In genomic region chr6:81987010-81987409, GRCm38 (mm10) we compare ENCODE assay signal across 8 mouse cellular contexts. TPM values are rescaled to one million over a fixed set of nuclear protein-coding genes. Genes with fewer than 3 reads are reported as not detected.
DNase-seq lines count a peak whose midpoint lies in the region; ATAC-seq and TF ChIP-seq lines count a peak whose summit lies in the region.

No protein-coding gene starts in this region.

- no peaks in the 10 kb centered on the region for H3K36me3 ChIP-seq in C2C12 (ENCODE audit: control insufficient read depth, insufficient read depth)
- no peaks in the 10 kb centered on the region for H3K36me3 ChIP-seq in forebrain, embryonic 10.5 days (replicated peaks)
- H3K36me3 ChIP-seq in heart, postnatal 0 days (replicated peaks; ENCODE audit: control insufficient read depth, insufficient read depth, low read length), result no peaks in the 10 kb centered on the region
- H3K36me3 ChIP-seq in liver, embryonic 14.5 days (replicated peaks; ENCODE audit: control insufficient read depth, insufficient read depth, low read depth), result no peaks in the 10 kb centered on the region
- H3K36me3 ChIP-seq in neural tube, embryonic 13.5 days, result no peaks in the 10 kb centered on the region
- H3K36me3 ChIP-seq in stomach, embryonic 16.5 days (ENCODE audit: control insufficient read depth, insufficient read depth, low read length), result no peaks in the 10 kb centered on the region

- peak overlapping the region; percentile 79 for H3K27ac ChIP-seq in forebrain, embryonic 10.5 days
- H3K27ac ChIP-seq in heart, postnatal 0 days (ENCODE audit: low read depth), result no peak overlapping the region
- H3K27ac ChIP-seq in liver, embryonic 14.5 days, result no peak overlapping the region
- no peak overlapping the region for H3K27ac ChIP-seq in neural tube, embryonic 13.5 days (replicated peaks)
- H3K27ac ChIP-seq in stomach, embryonic 16.5 days (ENCODE audit: low read length), result no peak overlapping the region

- peaks cover 10% of the 10 kb centered on the region for H3K27me3 ChIP-seq in C2C12 (ENCODE audit: control insufficient read depth, insufficient read depth, insufficient read length)
- H3K27me3 ChIP-seq in forebrain, embryonic 10.5 days (ENCODE audit: poor library complexity, severe bottlenecking), result peaks cover 31% of the 10 kb centered on the region
- H3K27me3 ChIP-seq in heart, postnatal 0 days (ENCODE audit: control insufficient read depth, insufficient read depth, low read length), result 0 out of 2 replicates have a peak, but pooled peaks cover 4% of the 10 kb centered on the region
- H3K27me3 ChIP-seq in liver, embryonic 14.5 days (ENCODE audit: control insufficient read depth, insufficient read depth, low read length), result no peaks in the 10 kb centered on the region
- H3K27me3 ChIP-seq in neural tube, embryonic 13.5 days, result no peaks in the 10 kb centered on the region
- no peaks in the 10 kb centered on the region for H3K27me3 ChIP-seq in stomach, embryonic 16.5 days (ENCODE audit: control insufficient read depth, insufficient read depth, low read length)

- WGBS in forebrain, embryonic 10.5 days, result 1% methylated on average over 9 of the region's 9 CpGs
- WGBS in heart, postnatal 0 days, result under 1% methylated on average over 9 of the region's 9 CpGs
- 1% methylated on average over 9 of the region's 9 CpGs for WGBS in liver, embryonic 14.5 days (ENCODE audit: insufficient replicate concordance)
- 2% methylated on average over 9 of the region's 9 CpGs for WGBS in neural tube, embryonic 13.5 days
- WGBS in stomach, embryonic 16.5 days, result 2% methylated on average over 9 of the region's 9 CpGs

- H3K9ac ChIP-seq in heart, postnatal 0 days (replicated peaks; ENCODE audit: low read depth, low read length), result no peak overlapping the region
- H3K9ac ChIP-seq in liver, embryonic 14.5 days (replicated peaks), result no peak overlapping the region
- H3K9ac ChIP-seq in neural tube, embryonic 13.5 days, result no peak overlapping the region
- H3K9ac ChIP-seq in stomach, embryonic 16.5 days (ENCODE audit: low read length), result 0 out of 2 replicates have a peak overlapping the region, but pooled peaks have one; percentile 6

- no peak overlapping the region for H3ac ChIP-seq in C2C12 (ENCODE audit: control insufficient read depth, insufficient read length, low read depth)

- H3K4me2 ChIP-seq in heart, postnatal 0 days (ENCODE audit: low read depth, low read length), result no peak overlapping the region
- H3K4me2 ChIP-seq in liver, embryonic 14.5 days (ENCODE audit: low read depth), result no peak overlapping the region
- H3K4me2 ChIP-seq in neural tube, embryonic 13.5 days, result no peak overlapping the region
- H3K4me2 ChIP-seq in stomach, embryonic 16.5 days (ENCODE audit: low read depth, low read length), result no peak overlapping the region

- peaks cover 35% of the 10 kb centered on the region for H3K4me1 ChIP-seq in forebrain, embryonic 10.5 days
- no peaks in the 10 kb centered on the region for H3K4me1 ChIP-seq in heart, postnatal 0 days (ENCODE audit: control insufficient read depth, insufficient read depth)
- peaks cover 0 to 2% of the 10 kb centered on the region in 2 experiments; a peak in 1 of 4 replicates for H3K4me1 ChIP-seq in liver, embryonic 14.5 days (replicated peaks; ENCODE audit: control insufficient read depth in 2 of 2, insufficient read depth in 2 of 2, low read length in 1 of 2)
- H3K4me1 ChIP-seq in neural tube, embryonic 13.5 days (replicated peaks), result 0 out of 2 replicates have a peak, but pooled peaks cover 3% of the 10 kb centered on the region
- H3K4me1 ChIP-seq in stomach, embryonic 16.5 days (ENCODE audit: control insufficient read depth, insufficient read depth, low read length), result 0 out of 2 replicates have a peak, but pooled peaks cover 3% of the 10 kb centered on the region

- TF ChIP-seq EP300 in heart, postnatal 0 days (IDR thresholded peaks at IDR 0.05; ENCODE audit: low read depth), result no peak
- no peak for TF ChIP-seq EP300 in liver, embryonic 14.5 days (IDR thresholded peaks at IDR 0.05; ENCODE audit: low read depth)

- H3K4me3 ChIP-seq in C2C12 (ENCODE audit: insufficient read depth, poor library complexity, severe bottlenecking), result no peak overlapping the region
- H3K4me3 ChIP-seq in forebrain, embryonic 10.5 days, result no peak overlapping the region
- no peak overlapping the region for H3K4me3 ChIP-seq in heart, postnatal 0 days (ENCODE audit: low read depth, low read length)
- H3K4me3 ChIP-seq in liver, embryonic 14.5 days (ENCODE audit: insufficient read depth in 1 of 2, low read depth in 2 of 2, low read length in 2 of 2), result no peak overlapping the region
- H3K4me3 ChIP-seq in neural tube, embryonic 13.5 days, result no peak overlapping the region
- no peak overlapping the region for H3K4me3 ChIP-seq in stomach, embryonic 16.5 days (replicated peaks; ENCODE audit: low read length)

- peak; percentile 80 for TF ChIP-seq CTCF in C2C12 (IDR thresholded peaks at IDR 0.05; ENCODE audit: control insufficient read depth, insufficient read depth, insufficient read length)
- peak; percentile 93 for TF ChIP-seq CTCF in heart, postnatal 0 days (IDR thresholded peaks at IDR 0.05; ENCODE audit: low read depth)
- TF ChIP-seq CTCF in liver, embryonic 14.5 days (IDR thresholded peaks at IDR 0.05; ENCODE audit: low read depth), result peak; percentile 85

- peak; percentile 81 for DNase-seq in brain, adult 2 months (ENCODE audit: low read depth, low spot score)
- peak; percentile 81 for DNase-seq in forebrain, embryonic 10.5 days (ENCODE audit: extremely low spot score, low spot score)
- DNase-seq in heart, postnatal 0 days (ENCODE audit: low spot score), result peak; percentile 78
- peak; percentile 92 for DNase-seq in kidney, postnatal 14 days
- peak in 1 of 3 experiments; percentile 36 for DNase-seq in liver, embryonic 14.5 days (ENCODE audit: low read depth in 3 of 3, low spot score in 3 of 3)

- H3K9me3 ChIP-seq in forebrain, embryonic 10.5 days, result no peaks in the 10 kb centered on the region
- no peaks in the 10 kb centered on the region for H3K9me3 ChIP-seq in heart, postnatal 0 days (replicated peaks; ENCODE audit: control insufficient read depth, low read length)
- H3K9me3 ChIP-seq in liver, embryonic 14.5 days (ENCODE audit: control insufficient read depth, low read length), result no peaks in the 10 kb centered on the region
- H3K9me3 ChIP-seq in neural tube, embryonic 13.5 days, result peaks cover 3% of the 10 kb centered on the region; the same call in 1 of the 2 replicates
- no peaks in the 10 kb centered on the region for H3K9me3 ChIP-seq in stomach, embryonic 16.5 days (replicated peaks; ENCODE audit: control insufficient read depth, low read length)

- H3K79me2 ChIP-seq in C2C12 (ENCODE audit: control insufficient read depth, insufficient read depth), result no peaks in the 10 kb centered on the region

- H3K79me3 ChIP-seq in C2C12 (ENCODE audit: low read depth), result no peaks in the 10 kb centered on the region

- peak; percentile 54; the same call in 1 of the 2 replicates for ATAC-seq in heart, postnatal 0 days (ENCODE audit: insufficient read depth, low read depth)
- ATAC-seq in liver, embryonic 14.5 days (ENCODE audit: insufficient read depth), result no peak
- peak; percentile 64; the same call in 1 of the 2 replicates for ATAC-seq in neural tube, embryonic 13.5 days (ENCODE audit: low read depth)
- ATAC-seq in stomach, embryonic 16.5 days (ENCODE audit: insufficient read depth, low FRiP score), result peak; percentile 57; the same call in 1 of the 2 replicates

TF ChIP-seq in C2C12, 6 proteins besides CTCF, POLR2A, EP300 and RAD21:
- no peak for TF ChIP-seq CEBPB (IDR thresholded peaks at IDR 0.05; ENCODE audit: low read depth)

RNA-seq across cellular contexts. Expression of gene Mrpl19, which starts 21.3 kb away (rescaled TPM):
- polyA plus RNA-seq in C2C12 (2012; fragmentation: generic; extraction: Trizol), result 20.1 TPM
- 65.8 and 68.6 TPM in 2 replicates for polyA plus RNA-seq in forebrain, embryonic 10.5 days (2016; fragmentation: Nextera tagmentation; extraction: Ambion mirVana)
- total RNA-seq in heart, postnatal 0 days (2014; rRNA removed; ENCODE audit: low replicate concordance), result 6.4 and 21.4 TPM in 2 replicates
- 44.2 and 47.3 TPM in 2 replicates for polyA plus RNA-seq in heart, postnatal 0 days (2015; fragmentation: Nextera tagmentation; extraction: Ambion mirVana)
- 3.2 and 5.6 TPM in 2 replicates for polyA plus RNA-seq in liver, embryonic 14.5 days (2012; rRNA removed)
- polyA plus RNA-seq in liver, embryonic 14.5 days (2014; fragmentation: Nextera tagmentation; extraction: Ambion mirVana), result 18.8 and 19.4 TPM in 2 replicates
- 41.9 and 45.8 TPM in 2 replicates for polyA plus RNA-seq in neural tube, embryonic 13.5 days (2015; fragmentation: Nextera tagmentation; extraction: Ambion mirVana)
- polyA plus RNA-seq in stomach, embryonic 16.5 days (2015; fragmentation: Nextera tagmentation; extraction: Ambion mirVana), result 49.9 and 50.9 TPM in 2 replicates

RNA-seq across cellular contexts. Expression of gene Eva1a, which starts 53.8 kb away (rescaled TPM):
- polyA plus RNA-seq in C2C12 (2012; fragmentation: generic; extraction: Trizol), result 0.64 TPM
- polyA plus RNA-seq in forebrain, embryonic 10.5 days (2016; fragmentation: Nextera tagmentation; extraction: Ambion mirVana), result 3.2 and 3.9 TPM in 2 replicates
- 5.2 and 6.6 TPM in 2 replicates for total RNA-seq in heart, postnatal 0 days (2014; rRNA removed; ENCODE audit: low replicate concordance)
- polyA plus RNA-seq in heart, postnatal 0 days (2015; fragmentation: Nextera tagmentation; extraction: Ambion mirVana), result 3.8 and 4.2 TPM in 2 replicates
- polyA plus RNA-seq in liver, embryonic 14.5 days (2012; rRNA removed), result 3.1 and 3.2 TPM in 2 replicates
- polyA plus RNA-seq in liver, embryonic 14.5 days (2014; fragmentation: Nextera tagmentation; extraction: Ambion mirVana), result 6.4 and 8.1 TPM in 2 replicates
- polyA plus RNA-seq in neural tube, embryonic 13.5 days (2015; fragmentation: Nextera tagmentation; extraction: Ambion mirVana), result 1.2 and 2.0 TPM in 2 replicates
- polyA plus RNA-seq in stomach, embryonic 16.5 days (2015; fragmentation: Nextera tagmentation; extraction: Ambion mirVana), result 16.1 and 17.6 TPM in 2 replicates
